Mouse (Mus musculus) erythroblast, embryonic 14.5 days (primary cell): ENCODE data around the gene Rnf167.

Source experiments
- GATA1 ChIP-seq: IDR thresholded peaks from 2 replicates; pipeline ENCODE4 v1.6.1; 2012; ENCODE audit warnings: low read length, inconsistent platforms, mixed read lengths
- TAL1 ChIP-seq: IDR thresholded peaks from 3 replicates; pipeline ENCODE4 v1.6.1; 2012; ENCODE audit warnings: low read length, inconsistent platforms, mixed read lengths

DNA sequence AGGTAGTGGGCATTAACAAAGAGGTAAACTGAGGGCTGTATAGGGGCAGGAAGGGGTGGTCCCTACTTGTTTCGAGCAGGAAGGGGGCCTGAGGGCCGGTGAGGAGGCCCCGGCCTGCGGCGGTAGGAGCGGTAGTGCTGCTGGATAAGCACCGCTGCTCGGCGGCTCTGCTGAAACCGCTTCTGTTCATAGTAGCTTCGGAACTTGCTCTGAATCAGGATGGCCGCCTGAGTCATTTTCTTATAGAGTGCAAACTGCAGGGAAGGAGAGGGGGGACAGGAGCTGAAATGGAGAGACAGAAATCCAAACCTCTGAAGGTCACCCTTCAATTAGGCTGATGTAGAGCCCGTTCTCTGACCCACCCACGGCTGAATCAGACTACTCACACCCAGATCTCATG is 23.4 kb downstream of the Rnf167 start:
- no peak for TF ChIP-seq GATA1
- no peak for TF ChIP-seq TAL1
